Mouse (Mus musculus) cerebellum, adult 2 months (tissue): ENCODE measurements at regions not wholly inside any gene's neighbourhood (a gene's known extent, or its start where the extent isn't known, plus 50 kb on each side); places are given as distances from the start of the nearest gene placed in this dataset.

Experiments used
- CTCF ChIP-seq: fragments of 200-500 bp; IDR thresholded peaks from 2 replicates; pipeline ENCODE4 v1.5.1; 2011; ENCODE audit warnings: low read depth, mild to moderate bottlenecking, control low read depth, low read length, moderate library complexity, borderline replicate concordance; ENCODE audit not compliant: insufficient read depth
- POLR2A ChIP-seq: fragments of 200-500 bp; IDR thresholded peaks from 2 replicates; pipeline ENCODE4 v1.6.1; 2011; ENCODE audit warnings: low read length, control low read depth, borderline replicate concordance; ENCODE audit not compliant: insufficient read depth

GRCm38 (mm10) chr13:46180606-46181133 is 92.9 kb upstream of the Stmnd1 start:
- TF ChIP-seq POLR2A (no peak), CTCF (no peak)
